Mouse (Mus musculus) midbrain, embryonic 13.5 days (tissue): ENCODE results near the gene Zbtb4. TPM values are rescaled to one million over a fixed set of nuclear protein-coding genes. Genes with fewer than 3 reads are reported as not detected.

Experiments used
- ATAC-seq: fragments of 200-750 bp; cut with Nextera tagmentation; 2 replicates; pipeline ENCODE4 v1.8.0; 2017; ENCODE audit warnings: mild to moderate bottlenecking, moderate TSS enrichment, moderate library complexity
- H3K27ac ChIP-seq: fragments of 300-500 bp; sonication (generic); 2 replicates; pipeline ENCODE4 v1.5.1; 2015; ENCODE audit warnings: inconsistent platforms, mild to moderate bottlenecking, moderate library complexity
- H3K27me3 ChIP-seq: fragments of 300-500 bp; sonication (generic); 2 replicates; pipeline ENCODE4 v1.6.1; 2015; ENCODE audit warnings: mild to moderate bottlenecking, inconsistent platforms
- H3K36me3 ChIP-seq: fragments of 300-500 bp; sonication (generic); 2 replicates; pipeline ENCODE4 v1.6.1; 2015; ENCODE audit warnings: mild to moderate bottlenecking, inconsistent platforms
- H3K4me1 ChIP-seq: fragments of 300-500 bp; sonication (generic); replicated peaks from 2 replicates; pipeline ENCODE4 v1.6.1; 2015; ENCODE audit warnings: inconsistent platforms
- H3K4me2 ChIP-seq: fragments of 300-500 bp; sonication (generic); replicated peaks from 2 replicates; pipeline ENCODE4 v1.6.1; 2015; ENCODE audit warnings: moderate library complexity, mild to moderate bottlenecking, inconsistent platforms
- H3K4me3 ChIP-seq: fragments of 300-500 bp; sonication (generic); replicated peaks from 2 replicates; pipeline ENCODE4 v1.5.1; 2015; ENCODE audit warnings: mild to moderate bottlenecking, inconsistent platforms
- H3K9ac ChIP-seq: fragments of 300-500 bp; sonication (generic); replicated peaks from 2 replicates; pipeline ENCODE4 v1.6.1; 2015; ENCODE audit warnings: mild to moderate bottlenecking, inconsistent platforms
- H3K9me3 ChIP-seq: fragments of 300-500 bp; sonication (generic); 2 replicates; pipeline ENCODE4 v1.6.1; 2016; ENCODE audit warnings: mild to moderate bottlenecking, inconsistent platforms
- WGBS: fragments of 180-500 bp; shearing (Covaris S2); methylation state at CpG from one replicate; pipeline ENCODE4 v1.1.7; 2015; 5-methylcytosine and 5-hydroxymethylcytosine counted together
- polyA plus RNA-seq: library from polyadenylated mRNA; unstranded; fragments of >200 nt; fragmentation: Nextera tagmentation; extraction: Ambion mirVana; gene quantifications from 2 replicates; pipeline ENCODE4 v1.2.1, GENCODE M21; 2015

Zbtb4 gene
- polyA plus RNA-seq, 1 experiment from 2014 or later, result 2.9 TPM

DNA sequence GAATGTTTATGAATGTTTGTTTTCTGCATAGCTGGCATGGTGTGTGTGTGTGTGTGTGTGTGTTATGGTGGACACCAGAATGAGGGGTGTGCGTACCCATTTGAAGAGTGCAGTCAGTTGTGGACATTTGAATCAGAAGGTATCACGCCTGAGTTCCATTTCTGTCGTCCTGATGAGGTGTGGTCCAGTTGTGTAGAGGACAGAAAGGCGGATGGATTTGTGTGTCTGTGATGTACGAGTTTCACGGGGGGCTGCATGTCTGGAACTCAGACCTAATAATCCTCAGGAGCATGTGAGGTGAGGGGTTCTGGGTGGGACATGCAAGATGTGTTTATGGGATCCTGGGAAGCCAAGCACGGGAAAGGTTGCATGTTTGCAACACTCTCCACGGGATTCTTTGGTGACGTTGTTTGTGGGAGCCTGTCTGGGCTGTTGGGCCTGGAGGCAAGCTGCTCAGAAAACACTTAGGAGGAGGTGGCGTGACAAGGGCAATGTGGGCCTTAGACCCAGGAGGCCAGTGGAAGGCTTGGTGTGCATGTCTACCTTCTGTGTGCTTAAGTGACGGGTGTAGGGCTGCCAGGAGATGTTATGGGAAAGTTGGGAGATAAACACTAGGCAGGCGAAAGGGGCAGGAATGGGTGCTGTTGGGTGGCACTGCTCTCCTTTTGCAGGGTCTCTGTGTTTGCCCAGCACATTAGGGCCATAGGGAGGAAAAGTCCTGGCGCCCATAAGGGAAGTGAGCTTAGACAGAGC lies 1.3 kb downstream of the Zbtb4 start:
- Histone ChIP-seq H3K36me3 (no peaks in the 10 kb centered on the region), H3K4me1 (peaks cover 24% of the 10 kb centered on the region), H3K27ac (peak overlapping the region; percentile 84; the same call in 1 of the 2 replicates), H3K9ac (peak overlapping the region; percentile 96), H3K4me3 (peak overlapping the region; percentile 84), H3K4me2 (peak overlapping the region; percentile 76), H3K27me3 (0 out of 2 replicates have a peak, but pooled peaks cover 5% of the 10 kb centered on the region), H3K9me3 (no peaks in the 10 kb centered on the region)
- peak; percentile 21 for ATAC-seq
- 67% methylated on average over 13 of the region's 13 CpGs for WGBS

DNA sequence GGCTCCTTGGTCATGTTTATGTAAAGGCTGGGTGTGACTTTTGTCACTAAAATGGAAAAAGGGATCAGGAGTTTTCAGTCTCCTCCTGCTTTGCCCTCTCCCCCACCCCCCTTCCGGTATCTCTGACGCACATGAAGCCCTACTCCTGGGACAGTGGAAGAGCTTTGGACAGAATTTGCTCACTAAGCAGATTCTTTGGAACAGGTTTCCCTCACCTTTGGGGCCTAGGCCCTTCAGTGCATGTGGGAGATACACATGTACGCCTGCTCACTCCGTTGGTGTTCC lies 1.9 kb downstream of the Zbtb4 start:
- Histone ChIP-seq H3K27ac (0 out of 2 replicates have a peak overlapping the region, but pooled peaks have one; percentile 30), H3K27me3 (0 out of 2 replicates have a peak, but pooled peaks cover 5% of the 10 kb centered on the region), H3K4me3 (peak overlapping the region; percentile 84), H3K9ac (peak overlapping the region; percentile 96; the same call in 1 of the 2 replicates), H3K4me2 (peak overlapping the region; percentile 76; the same call in 1 of the 2 replicates), H3K36me3 (no peaks in the 10 kb centered on the region), H3K4me1 (peaks cover 24% of the 10 kb centered on the region), H3K9me3 (no peaks in the 10 kb centered on the region)
- no peak for ATAC-seq
- WGBS, result 65% methylated on average over 4 of the region's 4 CpGs

GRCm38 (mm10) chr11:69774961-69775360 lies 9.2 kb downstream of the Zbtb4 start:
- 0 out of 2 replicates have a peak, but pooled peaks cover 5% of the 10 kb centered on the region for H3K4me1 ChIP-seq
- no peak overlapping the region for H3K9ac ChIP-seq
- H3K27me3 ChIP-seq, result no peaks in the 10 kb centered on the region; the same call in 1 of the 2 replicates
- peaks cover 25% of the 10 kb centered on the region for H3K36me3 ChIP-seq
- no peak overlapping the region for H3K4me3 ChIP-seq
- H3K9me3 ChIP-seq, result no peaks in the 10 kb centered on the region
- no peak overlapping the region for H3K27ac ChIP-seq
- ATAC-seq, result no peak
- 53% methylated on average over 5 of the region's 5 CpGs for WGBS
- no peak overlapping the region for H3K4me2 ChIP-seq

- WGBS, result 74% methylated on average over 10 of the region's 10 CpGs
Observed at GRCm38 (mm10) chr11:69775716-69776115, 10.0 kb downstream of the Zbtb4 start.

DNA sequence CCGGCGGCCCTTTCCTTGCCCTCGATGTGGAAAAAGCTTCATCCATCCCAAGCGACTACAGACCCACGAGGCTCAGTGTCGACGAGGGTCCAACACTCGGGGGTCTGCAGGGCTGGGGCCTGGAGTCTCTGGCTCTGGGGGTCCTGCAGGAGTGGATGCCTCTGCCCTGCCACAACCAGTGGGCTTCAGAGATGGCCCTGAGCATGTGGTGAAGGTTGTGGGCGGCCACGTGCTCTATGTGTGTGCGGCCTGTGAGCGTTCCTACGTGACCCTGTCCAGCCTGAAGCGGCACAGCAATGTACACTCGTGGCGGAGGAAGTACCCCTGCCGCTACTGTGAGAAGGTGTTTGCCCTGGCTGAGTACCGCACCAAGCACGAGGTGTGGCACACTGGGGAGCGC lies 10.8 kb downstream of the Zbtb4 start:
- Histone ChIP-seq H3K4me3 (no peak overlapping the region), H3K9me3 (no peaks in the 10 kb centered on the region), H3K4me1 (0 out of 2 replicates have a peak, but pooled peaks cover 5% of the 10 kb centered on the region), H3K9ac (peak overlapping the region; percentile 28; the same call in 1 of the 2 replicates), H3K4me2 (no peak overlapping the region), H3K27ac (no peak overlapping the region), H3K27me3 (no peaks in the 10 kb centered on the region; the same call in 1 of the 2 replicates), H3K36me3 (peaks cover 25% of the 10 kb centered on the region)
- no peak for ATAC-seq
- WGBS, result 87% methylated on average over 20 of the region's 20 CpGs

More at GRCm38 (mm10) chr11:69775716-69776115, 10.0 kb downstream of the Zbtb4 start:
- Histone ChIP-seq H3K36me3 (peaks cover 25% of the 10 kb centered on the region), H3K27ac (no peak overlapping the region), H3K9me3 (no peaks in the 10 kb centered on the region), H3K4me3 (no peak overlapping the region), H3K27me3 (no peaks in the 10 kb centered on the region; the same call in 1 of the 2 replicates), H3K4me1 (0 out of 2 replicates have a peak, but pooled peaks cover 5% of the 10 kb centered on the region), H3K4me2 (no peak overlapping the region), H3K9ac (no peak overlapping the region)
- ATAC-seq, result no peak

DNA sequence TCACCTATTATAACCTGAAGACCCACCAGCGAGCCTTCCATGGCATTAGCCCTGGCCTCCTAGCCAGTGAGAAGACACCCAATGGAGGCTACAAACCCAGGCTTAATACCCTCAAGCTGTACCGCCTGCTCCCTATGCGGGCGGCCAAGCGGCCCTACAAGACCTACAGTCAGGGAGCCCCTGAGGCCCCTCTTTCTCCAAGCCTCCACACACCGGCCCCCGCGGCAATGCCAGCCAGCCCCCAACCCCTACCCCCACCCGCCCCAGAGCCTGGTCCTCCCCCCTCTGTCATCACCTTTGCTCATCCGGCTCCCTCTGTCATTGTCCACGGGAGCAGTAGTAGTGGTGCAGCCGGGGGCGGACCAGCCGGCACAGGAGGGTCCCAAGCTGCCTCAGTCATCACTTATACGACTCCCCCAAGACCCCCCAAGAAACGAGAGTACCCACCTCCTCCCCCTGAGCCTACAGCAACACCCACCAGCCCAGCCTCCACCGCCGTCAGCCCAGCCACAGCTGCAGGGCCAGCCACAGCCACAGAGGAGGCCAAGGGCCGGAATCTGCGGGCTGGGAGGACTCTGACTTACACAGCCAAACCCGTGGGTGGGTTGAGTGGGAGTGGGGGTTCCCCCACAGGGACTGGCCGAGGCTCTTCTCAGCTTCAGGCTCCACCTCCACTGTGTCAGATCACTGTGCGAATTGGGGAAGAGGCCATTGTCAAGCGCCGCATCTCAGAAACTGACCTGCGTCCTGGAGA lies 12.0 kb downstream of the Zbtb4 start:
- Histone ChIP-seq H3K4me2 (no peak overlapping the region), H3K4me3 (no peak overlapping the region), H3K36me3 (peaks cover 25% of the 10 kb centered on the region), H3K9ac (no peak overlapping the region), H3K27ac (no peak overlapping the region), H3K4me1 (0 out of 2 replicates have a peak, but pooled peaks cover 5% of the 10 kb centered on the region), H3K9me3 (no peaks in the 10 kb centered on the region), H3K27me3 (peaks cover 3% of the 10 kb centered on the region; the same call in 1 of the 2 replicates)
- ATAC-seq, result no peak
- WGBS, result 66% methylated on average over 26 of the region's 26 CpGs

- no peak for ATAC-seq
- no peaks in the 10 kb centered on the region for H3K9me3 ChIP-seq
- H3K4me1 ChIP-seq, result 0 out of 2 replicates have a peak, but pooled peaks cover 5% of the 10 kb centered on the region
- no peak overlapping the region for H3K4me2 ChIP-seq
- H3K9ac ChIP-seq, result no peak overlapping the region
- peaks cover 25% of the 10 kb centered on the region for H3K36me3 ChIP-seq
- WGBS, result 71% methylated on average over 23 of the region's 23 CpGs
- H3K27ac ChIP-seq, result no peak overlapping the region
- peaks cover 3% of the 10 kb centered on the region; the same call in 1 of the 2 replicates for H3K27me3 ChIP-seq
- H3K4me3 ChIP-seq, result no peak overlapping the region
Observed at GRCm38 (mm10) chr11:69778258-69778982, 12.7 kb downstream of the Zbtb4 start.

DNA sequence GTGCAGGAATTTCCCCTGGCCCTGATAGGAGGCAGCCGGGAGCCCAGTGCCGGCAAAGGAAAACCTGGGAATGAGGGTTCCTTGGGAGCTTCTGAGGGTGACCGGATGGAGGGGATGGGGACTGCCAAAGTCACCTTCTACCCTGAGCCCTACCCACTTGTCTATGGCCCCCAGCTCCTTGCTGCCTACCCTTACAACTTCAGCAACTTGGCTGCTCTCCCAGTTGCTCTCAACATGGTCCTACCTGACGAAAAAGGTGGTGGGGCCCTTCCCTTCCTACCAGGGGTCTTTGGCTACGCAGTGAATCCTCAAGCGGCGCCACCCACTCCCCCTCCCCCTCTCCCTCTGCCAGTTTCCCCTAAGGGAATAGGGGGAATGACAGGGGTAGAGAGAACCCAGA lies 13.3 kb downstream of the Zbtb4 start:
- Histone ChIP-seq H3K27me3 (peaks cover 3% of the 10 kb centered on the region; the same call in 1 of the 2 replicates), H3K27ac (no peak overlapping the region), H3K36me3 (peaks cover 25% of the 10 kb centered on the region), H3K9me3 (no peaks in the 10 kb centered on the region), H3K4me1 (0 out of 2 replicates have a peak, but pooled peaks cover 5% of the 10 kb centered on the region), H3K4me3 (no peak overlapping the region), H3K4me2 (no peak overlapping the region), H3K9ac (no peak overlapping the region)
- WGBS, result 51% methylated on average over 7 of the region's 7 CpGs
- no peak for ATAC-seq

DNA sequence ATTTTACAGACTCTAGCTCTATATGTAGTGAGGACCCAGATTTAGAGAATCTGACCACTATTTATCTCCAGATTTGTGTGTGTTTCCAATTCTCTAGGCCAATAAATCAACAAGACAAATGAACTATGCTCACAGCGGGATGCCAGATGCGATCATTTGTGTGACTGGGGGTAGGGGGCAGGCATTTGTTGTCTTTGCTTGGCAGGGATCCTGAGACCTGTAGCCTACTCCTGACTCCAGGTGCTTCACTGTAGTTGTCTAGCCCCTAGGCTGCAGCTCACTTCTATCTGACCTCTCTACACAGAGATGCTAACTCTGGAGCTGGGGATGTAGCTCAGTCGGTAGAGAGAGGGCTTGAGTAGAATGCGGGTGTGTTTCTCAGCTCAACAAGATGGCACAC lies 16.1 kb downstream of the Zbtb4 start:
- H3K4me1 ChIP-seq, result 0 out of 2 replicates have a peak, but pooled peaks cover 5% of the 10 kb centered on the region
- no peak overlapping the region for H3K27ac ChIP-seq
- H3K4me3 ChIP-seq, result no peak overlapping the region
- no peaks in the 10 kb centered on the region for H3K9me3 ChIP-seq
- WGBS, result 48% methylated on average over 4 of the region's 4 CpGs
- H3K4me2 ChIP-seq, result no peak overlapping the region
- H3K36me3 ChIP-seq, result peaks cover 12% of the 10 kb centered on the region
- no peak for ATAC-seq
- H3K27me3 ChIP-seq, result peaks cover 3% of the 10 kb centered on the region; the same call in 1 of the 2 replicates
- no peak overlapping the region for H3K9ac ChIP-seq

- no peaks in the 10 kb centered on the region for H3K9me3 ChIP-seq
- no peaks in the 10 kb centered on the region for H3K4me1 ChIP-seq
- 47% methylated on average over 15 of the region's 15 CpGs for WGBS
- no peak overlapping the region for H3K27ac ChIP-seq
- H3K4me3 ChIP-seq, result no peak overlapping the region
- H3K9ac ChIP-seq, result no peak overlapping the region
- no peak for ATAC-seq
- H3K4me2 ChIP-seq, result 0 out of 2 replicates have a peak overlapping the region, but pooled peaks have one; percentile 9
- 0 out of 2 replicates have a peak, but pooled peaks cover 3% of the 10 kb centered on the region for H3K27me3 ChIP-seq
- H3K36me3 ChIP-seq, result no peaks in the 10 kb centered on the region
Observed at GRCm38 (mm10) chr11:69784793-69785272, 19.1 kb downstream of the Zbtb4 start.

- Histone ChIP-seq H3K4me1 (no peaks in the 10 kb centered on the region), H3K9ac (no peak overlapping the region), H3K9me3 (no peaks in the 10 kb centered on the region), H3K27ac (no peak overlapping the region), H3K4me2 (no peak overlapping the region), H3K27me3 (0 out of 2 replicates have a peak, but pooled peaks cover 2% of the 10 kb centered on the region), H3K4me3 (no peak overlapping the region), H3K36me3 (no peaks in the 10 kb centered on the region)
- 69% methylated on average over 5 of the region's 5 CpGs for WGBS
- no peak for ATAC-seq
Observed at GRCm38 (mm10) chr11:69787306-69787705, 21.6 kb downstream of the Zbtb4 start.
